Mouse (Mus musculus): ENCODE data around the gene Usp34. TPM values are rescaled to one million over a fixed set of nuclear protein-coding genes. Genes with fewer than 3 reads are reported as not detected.
"Not testable (repeated sequence)": the region's sequence is repeated elsewhere in the genome, so short reads cannot be mapped to it uniquely, and the experiment has no call there.

The Usp34 gene
- polyA plus RNA-seq, 1 experiment from 2014 or later: 20.8 TPM

- H3K4me3 ChIP-seq: no peak overlapping the region
- no peaks in the 10 kb centered on the region for H3K27me3 ChIP-seq (ENCODE audit: insufficient read depth, poor library complexity, severe bottlenecking)
- H3K9me3 ChIP-seq: no peaks in the 10 kb centered on the region
- no peak for DNase-seq (ENCODE audit: low spot score)
- 87% methylated on average over 4 of the region's 4 CpGs for WGBS
- no peak overlapping the region for H3K27ac ChIP-seq
- H3K4me1 ChIP-seq: peaks cover 17% of the 10 kb centered on the region
- peaks cover 88% of the 10 kb centered on the region for H3K36me3 ChIP-seq
These were observed 185.5 kb downstream of the Usp34 start for GRCm38 (mm10) chr11:23492048-23492790.

GRCm38 (mm10) chr11:23495231-23495630 is 188.5 kb downstream of the Usp34 start:
- WGBS: 94% methylated on average over 6 of the region's 6 CpGs
- H3K9me3 ChIP-seq: no peaks in the 10 kb centered on the region
- no peak overlapping the region for H3K4me3 ChIP-seq
- peaks cover 58% of the 10 kb centered on the region for H3K36me3 ChIP-seq
- no peak overlapping the region for H3K27ac ChIP-seq
- no peak for DNase-seq (ENCODE audit: low spot score)
- H3K4me1 ChIP-seq: peaks cover 17% of the 10 kb centered on the region
- H3K27me3 ChIP-seq (ENCODE audit: insufficient read depth, poor library complexity, severe bottlenecking): no peaks in the 10 kb centered on the region

- Histone ChIP-seq H3K4me3 (peak overlapping the region; percentile 84), H3K36me3 (peaks cover 44% of the 10 kb centered on the region), H3K4me1 (peaks cover 17% of the 10 kb centered on the region), H3K27ac (peak overlapping the region; percentile 97; the same call in 1 of the 2 replicates), H3K9me3 (no peaks in the 10 kb centered on the region), H3K27me3 (ENCODE audit: insufficient read depth, poor library complexity, severe bottlenecking) (no peaks in the 10 kb centered on the region)
- no peak for DNase-seq (ENCODE audit: low spot score)
- WGBS: 68% methylated on average over 6 of the region's 6 CpGs
These were observed 190.0 kb downstream of the Usp34 start for GRCm38 (mm10) chr11:23496661-23497060.

- WGBS: under 1% methylated on average over 22 of the region's 22 CpGs
- DNase-seq (ENCODE audit: low spot score): peak; percentile 89
- peak overlapping the region; percentile 97 for H3K27ac ChIP-seq
- H3K9me3 ChIP-seq: no peaks in the 10 kb centered on the region
- H3K4me3 ChIP-seq: peak overlapping the region; percentile 84
- peaks cover 37% of the 10 kb centered on the region for H3K36me3 ChIP-seq
- peaks cover 17% of the 10 kb centered on the region for H3K4me1 ChIP-seq
- H3K27me3 ChIP-seq (ENCODE audit: insufficient read depth, poor library complexity, severe bottlenecking): no peaks in the 10 kb centered on the region
These were observed 190.6 kb downstream of the Usp34 start for GRCm38 (mm10) chr11:23497335-23497717.

GRCm38 (mm10) chr11:23497718-23498509 is 191.2 kb downstream of the Usp34 start, which contains the start of gene Ahsa2:
Ahsa2 (minus strand) TSS chr11:23498030.
- peak; percentile 99 for DNase-seq (ENCODE audit: low spot score)
- 1% methylated on average over 63 of the region's 66 CpGs for WGBS
- peaks cover 17% of the 10 kb centered on the region for H3K4me1 ChIP-seq
- H3K27me3 ChIP-seq (ENCODE audit: insufficient read depth, poor library complexity, severe bottlenecking): no peaks in the 10 kb centered on the region
- peaks cover 31% of the 10 kb centered on the region for H3K36me3 ChIP-seq
- peak within 1 kb of the TSS; percentile 84 for H3K4me3 ChIP-seq
- H3K27ac ChIP-seq: peak within 1 kb of the TSS; percentile 97
- no peaks in the 10 kb centered on the region for H3K9me3 ChIP-seq

GRCm38 (mm10) chr11:23498609-23499008 is 191.9 kb downstream of the Usp34 start:
- no peaks in the 10 kb centered on the region for H3K27me3 ChIP-seq (ENCODE audit: insufficient read depth, poor library complexity, severe bottlenecking)
- 67% methylated on average over 5 of the region's 5 CpGs for WGBS
- DNase-seq (ENCODE audit: low spot score): no peak
- H3K4me1 ChIP-seq: peaks cover 17% of the 10 kb centered on the region
- peak overlapping the region; percentile 97 for H3K27ac ChIP-seq
- no peaks in the 10 kb centered on the region for H3K9me3 ChIP-seq
- H3K4me3 ChIP-seq: peak overlapping the region; percentile 84
- H3K36me3 ChIP-seq: peaks cover 25% of the 10 kb centered on the region

- H3K36me3 ChIP-seq: not testable (repeated sequence)
These were observed 198.1 kb downstream of the Usp34 start for GRCm38 (mm10) chr11:23504801-23505200.

GRCm38 (mm10) chr11:23514785-23515184 is 208.1 kb downstream of the Usp34 start:
- WGBS: 66% methylated on average over 4 of the region's 4 CpGs
- H3K27ac ChIP-seq; H3K4me1 ChIP-seq; H3K9me3 ChIP-seq; H3K4me3 ChIP-seq; H3K27me3 ChIP-seq (ENCODE audit: insufficient read depth, poor library complexity, severe bottlenecking); H3K36me3 ChIP-seq; DNase-seq (ENCODE audit: low spot score): not testable (repeated sequence)

More at GRCm38 (mm10) chr11:23504801-23505200, 198.1 kb downstream of the Usp34 start:
- H3K27ac ChIP-seq; DNase-seq (ENCODE audit: low spot score); H3K27me3 ChIP-seq (ENCODE audit: insufficient read depth, poor library complexity, severe bottlenecking); H3K4me1 ChIP-seq; H3K9me3 ChIP-seq; H3K4me3 ChIP-seq: not testable (repeated sequence)
- WGBS: 68% methylated on average over 5 of the region's 5 CpGs

GRCm38 (mm10) chr11:23515315-23515714 is 208.6 kb downstream of the Usp34 start:
- Histone ChIP-seq H3K36me3 (no peaks in the 10 kb centered on the region), H3K27me3 (ENCODE audit: insufficient read depth, poor library complexity, severe bottlenecking) (no peaks in the 10 kb centered on the region)
- DNase-seq (ENCODE audit: low spot score): no peak

GRCm38 (mm10) chr11:23518981-23519380 is 212.3 kb downstream of the Usp34 start:
- H3K4me3 ChIP-seq: no peak overlapping the region
- H3K36me3 ChIP-seq: no peaks in the 10 kb centered on the region
- H3K4me1 ChIP-seq: peaks cover 7% of the 10 kb centered on the region; the same call in 1 of the 2 replicates
- H3K9me3 ChIP-seq: no peaks in the 10 kb centered on the region
- H3K27me3 ChIP-seq (ENCODE audit: insufficient read depth, poor library complexity, severe bottlenecking): no peaks in the 10 kb centered on the region
- DNase-seq (ENCODE audit: low spot score): no peak
- H3K27ac ChIP-seq: no peak overlapping the region
- 76% methylated on average over 3 of the region's 3 CpGs for WGBS

More at GRCm38 (mm10) chr11:23515315-23515714, 208.6 kb downstream of the Usp34 start:
- 82% methylated on average over 2 of the region's 2 CpGs for WGBS
- Histone ChIP-seq H3K27ac (no peak overlapping the region), H3K4me1 (0 out of 2 replicates have a peak, but pooled peaks cover under 1% of the 10 kb centered on the region), H3K4me3 (no peak overlapping the region), H3K9me3 (no peaks in the 10 kb centered on the region)

GRCm38 (mm10) chr11:23520473-23521205 is 213.9 kb downstream of the Usp34 start, which contains the start of gene 1700093K21Rik:
1700093K21Rik (minus strand) TSS chr11:23521155.
- Histone ChIP-seq H3K4me3 (no peak within 1 kb of the TSS), H3K4me1 (peaks cover 7% of the 10 kb centered on the region; the same call in 1 of the 2 replicates), H3K27ac (no peak within 1 kb of the TSS), H3K9me3 (no peaks in the 10 kb centered on the region), H3K27me3 (ENCODE audit: insufficient read depth, poor library complexity, severe bottlenecking) (no peaks in the 10 kb centered on the region), H3K36me3 (no peaks in the 10 kb centered on the region)
- WGBS: 41% methylated on average over 5 of the region's 5 CpGs
- DNase-seq (ENCODE audit: low spot score): no peak

GRCm38 (mm10) chr11:23537446-23537845 is 230.8 kb downstream of the Usp34 start:
- WGBS: 78% methylated on average over 2 of the region's 2 CpGs
- H3K4me1 ChIP-seq: no peaks in the 10 kb centered on the region
- no peaks in the 10 kb centered on the region for H3K36me3 ChIP-seq
- no peak for DNase-seq (ENCODE audit: low spot score)
- no peaks in the 10 kb centered on the region for H3K9me3 ChIP-seq
- no peak overlapping the region for H3K4me3 ChIP-seq
- H3K27ac ChIP-seq: no peak overlapping the region
- no peaks in the 10 kb centered on the region for H3K27me3 ChIP-seq (ENCODE audit: insufficient read depth, poor library complexity, severe bottlenecking)
